Mouse (Mus musculus): ENCODE measurements around the gene Bloc1s2. TPM values are rescaled to one million over a fixed set of nuclear protein-coding genes. Genes with fewer than 3 reads are reported as not detected.

Gene Bloc1s2
- polyA plus RNA-seq, 2 experiments = 74.8 to 87.5 TPM

GRCm38 (mm10) chr19:44110356-44110755, 35.9 kb downstream of the Bloc1s2 start:
- Histone ChIP-seq H3K9ac (ENCODE audit: low read depth, low read length, severe bottlenecking) (no peak overlapping the region), H3K4me2 (replicated peaks; ENCODE audit: low read depth, low read length, severe bottlenecking) (no peak overlapping the region), H3K9me3 (ENCODE audit: control insufficient read depth, low read length) (no peaks in the 10 kb centered on the region), H3K4me3 (replicated peaks; ENCODE audit: low read length) (no peak overlapping the region), H3K36me3 (ENCODE audit: control insufficient read depth, insufficient read depth, low read length) (peaks cover 49% of the 10 kb centered on the region), H3K27me3 (ENCODE audit: control insufficient read depth, insufficient read depth, low read length) (no peaks in the 10 kb centered on the region), H3K27ac (replicated peaks; ENCODE audit: low read depth, low read length) (no peak overlapping the region), H3K4me1 (ENCODE audit: control insufficient read depth, insufficient read depth, low read length) (peaks cover 10% of the 10 kb centered on the region)
- no peak for ATAC-seq (ENCODE audit: low FRiP score, low read depth)
- WGBS = 90% methylated on average over 9 of the region's 9 CpGs
- no peak for TF ChIP-seq POLR2A (IDR thresholded peaks at IDR 0.05; ENCODE audit: borderline replicate concordance, extremely low read depth, insufficient read depth, insufficient read length)
- DNase-seq (ENCODE audit: low spot score) = no peak

- peaks cover 10% of the 10 kb centered on the region for H3K4me1 ChIP-seq (ENCODE audit: control insufficient read depth, insufficient read depth, low read length)
- H3K4me2 ChIP-seq (replicated peaks; ENCODE audit: low read depth, low read length, severe bottlenecking) = no peak overlapping the region
- DNase-seq (ENCODE audit: low spot score) = peak; percentile 16
- ATAC-seq (ENCODE audit: low FRiP score, low read depth) = no peak
- no peak for TF ChIP-seq POLR2A (IDR thresholded peaks at IDR 0.05; ENCODE audit: borderline replicate concordance, extremely low read depth, insufficient read depth, insufficient read length)
- no peak overlapping the region for H3K27ac ChIP-seq (replicated peaks; ENCODE audit: low read depth, low read length)
- H3K4me3 ChIP-seq (replicated peaks; ENCODE audit: low read length) = no peak overlapping the region
- no peaks in the 10 kb centered on the region for H3K9me3 ChIP-seq (ENCODE audit: control insufficient read depth, low read length)
- H3K9ac ChIP-seq (ENCODE audit: low read depth, low read length, severe bottlenecking) = no peak overlapping the region
- H3K27me3 ChIP-seq (ENCODE audit: control insufficient read depth, insufficient read depth, low read length) = no peaks in the 10 kb centered on the region
- peaks cover 36% of the 10 kb centered on the region for H3K36me3 ChIP-seq (ENCODE audit: control insufficient read depth, insufficient read depth, low read length)
Measured at GRCm38 (mm10) chr19:44108996-44109395, 37.2 kb downstream of the Bloc1s2 start.

GRCm38 (mm10) chr19:44107661-44108521, 38.4 kb downstream of the Bloc1s2 start:
- peak overlapping the region; percentile 90 for H3K4me3 ChIP-seq (replicated peaks; ENCODE audit: low read length)
- H3K36me3 ChIP-seq (ENCODE audit: control insufficient read depth, insufficient read depth, low read length) = peaks cover 26% of the 10 kb centered on the region
- H3K27me3 ChIP-seq (ENCODE audit: control insufficient read depth, insufficient read depth, low read length) = no peaks in the 10 kb centered on the region
- 29% methylated on average over 22 of the region's 22 CpGs for WGBS
- peak overlapping the region; percentile 94 for H3K9ac ChIP-seq (ENCODE audit: low read depth, low read length, severe bottlenecking)
- DNase-seq (ENCODE audit: low spot score) (no peak), ATAC-seq (ENCODE audit: low FRiP score, low read depth) (peak; percentile 35)
- H3K27ac ChIP-seq (replicated peaks; ENCODE audit: low read depth, low read length) = no peak overlapping the region
- H3K4me1 ChIP-seq (ENCODE audit: control insufficient read depth, insufficient read depth, low read length) = peaks cover 10% of the 10 kb centered on the region
- H3K9me3 ChIP-seq (ENCODE audit: control insufficient read depth, low read length) = no peaks in the 10 kb centered on the region
- TF ChIP-seq POLR2A (IDR thresholded peaks at IDR 0.05; ENCODE audit: borderline replicate concordance, extremely low read depth, insufficient read depth, insufficient read length) = no peak
- H3K4me2 ChIP-seq (replicated peaks; ENCODE audit: low read depth, low read length, severe bottlenecking) = peak overlapping the region; percentile 89

- peak; percentile 96 for DNase-seq (ENCODE audit: low spot score)
- ATAC-seq (ENCODE audit: low FRiP score, low read depth) = peak; percentile 97
- TF ChIP-seq POLR2A (IDR thresholded peaks at IDR 0.05; ENCODE audit: borderline replicate concordance, extremely low read depth, insufficient read depth, insufficient read length) = peak; percentile 62; the same call in 1 of the 2 replicates
- Histone ChIP-seq H3K4me3 (replicated peaks; ENCODE audit: low read length) (peak within 1 kb of the TSS; percentile 90), H3K4me2 (replicated peaks; ENCODE audit: low read depth, low read length, severe bottlenecking) (peak within 1 kb of the TSS; percentile 89), H3K27me3 (ENCODE audit: control insufficient read depth, insufficient read depth, low read length) (no peaks in the 10 kb centered on the region), H3K9me3 (ENCODE audit: control insufficient read depth, low read length) (no peaks in the 10 kb centered on the region), H3K9ac (ENCODE audit: low read depth, low read length, severe bottlenecking) (peak within 1 kb of the TSS; percentile 94), H3K27ac (replicated peaks; ENCODE audit: low read depth, low read length) (peak within 1 kb of the TSS; percentile 39; the same call in 1 of the 2 replicates), H3K36me3 (ENCODE audit: control insufficient read depth, insufficient read depth, low read length) (peaks cover 21% of the 10 kb centered on the region), H3K4me1 (ENCODE audit: control insufficient read depth, insufficient read depth, low read length) (peaks cover 10% of the 10 kb centered on the region)
- 1% methylated on average over 62 of the region's 67 CpGs for WGBS
Measured at GRCm38 (mm10) chr19:44106831-44107660, 39.2 kb downstream of the Bloc1s2 start, which contains the start of gene Chuk. Chuk (minus strand) TSS chr19:44107480.

GRCm38 (mm10) chr19:44104393-44104792, 41.9 kb downstream of the Bloc1s2 start:
- ATAC-seq (ENCODE audit: low FRiP score, low read depth) (no peak), DNase-seq (ENCODE audit: low spot score) (no peak)
- Histone ChIP-seq H3K4me3 (replicated peaks; ENCODE audit: low read length) (no peak overlapping the region), H3K4me2 (replicated peaks; ENCODE audit: low read depth, low read length, severe bottlenecking) (no peak overlapping the region), H3K27ac (replicated peaks; ENCODE audit: low read depth, low read length) (no peak overlapping the region), H3K27me3 (ENCODE audit: control insufficient read depth, insufficient read depth, low read length) (no peaks in the 10 kb centered on the region), H3K9ac (ENCODE audit: low read depth, low read length, severe bottlenecking) (no peak overlapping the region), H3K4me1 (ENCODE audit: control insufficient read depth, insufficient read depth, low read length) (peaks cover 10% of the 10 kb centered on the region), H3K36me3 (ENCODE audit: control insufficient read depth, insufficient read depth, low read length) (peaks cover 26% of the 10 kb centered on the region), H3K9me3 (ENCODE audit: control insufficient read depth, low read length) (no peaks in the 10 kb centered on the region)
- TF ChIP-seq POLR2A (IDR thresholded peaks at IDR 0.05; ENCODE audit: borderline replicate concordance, extremely low read depth, insufficient read depth, insufficient read length) = no peak
- 88% methylated on average over 1 of the region's 1 CpGs for WGBS
